Mouse (Mus musculus) heart, postnatal 0 days (tissue): ENCODE measurements around the gene Prr15.

ENCODE experiments used
- CTCF ChIP-seq: IDR thresholded peaks from 2 replicates; pipeline ENCODE4 v1.5.1; 2016; ENCODE audit warnings: antibody characterized with exemption, control low read depth, low read depth
- EP300 ChIP-seq: IDR thresholded peaks from 2 replicates; pipeline ENCODE4 v1.6.1; 2016; ENCODE audit warnings: antibody characterized with exemption, low read depth

GRCm38 (mm10) chr6:54278613-54279012, 47.0 kb upstream of the Prr15 start:
- TF ChIP-seq CTCF (no peak), EP300 (no peak)
